Mouse (Mus musculus): ENCODE data around the gene Evc.

Gene Evc

GRCm38 (mm10) chr5:37242360-37243168 is 94.1 kb downstream of the Evc start:
- no peak for DNase-seq (ENCODE audit: low read depth, low spot score)

GRCm38 (mm10) chr5:37241651-37242151 is 95.0 kb downstream of the Evc start, which contains the start of gene Crmp1:
Gene Crmp1, plus strand, starts transcription at chr5:37241940.
- no peak for DNase-seq (ENCODE audit: low read depth, low spot score)

GRCm38 (mm10) chr5:37241224-37241623 is 95.5 kb downstream of the Evc start:
- no peak for DNase-seq (ENCODE audit: low read depth, low spot score)

GRCm38 (mm10) chr5:37240550-37240949 is 96.1 kb downstream of the Evc start:
- peak; percentile 48 for DNase-seq (ENCODE audit: low read depth, low spot score)

Data from 3T3-L1 (cell line).